8 mouse cellular contexts compared by ENCODE assay signal in the genomic region with DNA sequence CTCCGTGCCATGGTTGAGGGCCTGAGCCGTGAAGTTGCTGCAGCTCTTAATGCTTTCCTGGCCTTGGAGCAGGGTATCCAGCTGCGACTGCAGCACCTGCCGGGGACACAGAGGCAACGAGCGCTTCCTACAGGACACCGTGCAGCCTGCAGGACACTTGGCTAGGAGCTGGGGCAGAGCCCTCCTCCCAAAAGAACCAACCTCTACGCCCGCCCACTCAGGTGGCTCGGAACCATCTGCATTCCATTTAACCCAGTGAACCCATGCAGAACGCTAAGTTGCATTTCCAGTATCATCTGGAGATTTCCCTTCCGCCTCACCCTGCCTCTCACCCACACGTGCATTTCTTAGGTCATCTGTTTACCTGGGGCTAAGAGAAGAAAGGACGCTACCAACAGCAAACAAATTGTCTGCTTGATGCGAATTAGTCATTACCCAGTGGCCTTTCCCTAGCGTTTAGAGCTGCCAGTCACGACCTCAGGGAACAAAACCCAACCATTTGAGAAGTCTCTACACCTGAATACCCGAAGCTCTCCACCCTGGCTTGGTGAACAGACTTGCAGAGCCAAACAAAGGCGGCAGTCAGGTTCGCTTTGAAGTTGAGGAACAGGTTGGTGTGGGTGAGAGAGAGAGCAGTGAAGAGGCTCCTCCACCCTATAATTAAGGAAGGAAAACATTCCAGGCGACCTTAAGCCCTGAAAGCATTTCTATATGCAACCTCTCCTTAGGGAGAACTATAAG. TPM values are rescaled to one million over a fixed set of nuclear protein-coding genes. Genes with fewer than 3 reads are reported as not detected.
A peak's percentile ranks its signal among the peaks of the same experiment; 100 is the strongest.
DNase-seq lines count a peak whose midpoint lies in the region; ATAC-seq and TF ChIP-seq lines count a peak whose summit lies in the region.

No protein-coding gene starts in this region.

- peak overlapping the region; percentile 57 for H3K27ac ChIP-seq in ES-E14 (ENCODE audit: insufficient read depth, low read depth, low read length, poor library complexity, severe bottlenecking)
- H3K27ac ChIP-seq in liver, embryonic 12.5 days, result no peak overlapping the region

- in situ Hi-C loops in ES-E14 (cut with MboI; ENCODE audit: low sequenced_read_pairs in 2 of 2, unreplicated experiment in 2 of 2), result no loop called here

- peak; percentile 32 to 42 for DNase-seq in cerebellum, postnatal 25 days
- DNase-seq in cerebellum, postnatal 36 days, result no peak
- peak; percentile 70 for DNase-seq in ES-E14 (ENCODE audit: low read depth, low spot score)
- peak; percentile 11 to 13 for DNase-seq in heart, postnatal 14 days
- peak; percentile 14 for DNase-seq in yolk sac, embryonic 10.5 days (ENCODE audit: low spot score)
- DNase-seq in gastrocnemius, postnatal 14 days, result no peak
- DNase-seq in layer of hippocampus, adult 8-10 months (ENCODE audit: low spot score in 2 of 2), result no peak

- no peak for ATAC-seq in liver, embryonic 12.5 days

- peak overlapping the region; percentile 61 for H3K4me2 ChIP-seq in liver, embryonic 12.5 days

- H3K9me3 ChIP-seq in ES-E14 (ENCODE audit: control insufficient read depth, insufficient read depth, low read depth, low read length), result no peaks in the 10 kb centered on the region
- no peaks in the 10 kb centered on the region for H3K9me3 ChIP-seq in liver, embryonic 12.5 days (replicated peaks)

- H3K27me3 ChIP-seq in liver, embryonic 12.5 days (replicated peaks), result peaks cover 52% of the 10 kb centered on the region

- intact Hi-C loops in heart, postnatal 14 days (cut with DNase I), result loop anchor here (5.0 kb wide), 2 partner anchors 36 to 71 kb away; no protein-coding TSS in a partner anchor
- intact Hi-C loops in gastrocnemius, postnatal 14 days (cut with DNase I; ENCODE audit: low total_unique reads), result no loop called here

- 26% methylated on average over 21 of the region's 21 CpGs for WGBS in liver, embryonic 12.5 days (ENCODE audit: insufficient replicate concordance)

- peaks cover 2% of the 10 kb centered on the region; the same call in 1 of the 2 replicates for H3K36me3 ChIP-seq in ES-E14 (ENCODE audit: control insufficient read depth, insufficient read depth, low read length, poor library complexity, severe bottlenecking)
- H3K36me3 ChIP-seq in liver, embryonic 12.5 days, result no peaks in the 10 kb centered on the region

- H3K4me1 ChIP-seq in ES-E14 (ENCODE audit: control insufficient read depth in 2 of 2, insufficient read depth in 2 of 2, low read length in 2 of 2, poor library complexity in 1 of 2), result peaks cover 14 to 20% of the 10 kb centered on the region in 2 experiments
- H3K4me1 ChIP-seq in liver, embryonic 12.5 days, result peaks cover 15% of the 10 kb centered on the region

- H3K4me3 ChIP-seq in ES-E14 (ENCODE audit: insufficient read depth in 1 of 2, low read depth in 1 of 2, low read length in 2 of 2, poor library complexity in 1 of 2, severe bottlenecking in 1 of 2), result peak overlapping the region; percentile 54 to 66
- H3K4me3 ChIP-seq in liver, embryonic 12.5 days, result peak overlapping the region; percentile 39

- peak overlapping the region; percentile 43 for H3K9ac ChIP-seq in ES-E14 (ENCODE audit: insufficient read depth, low read depth, low read length, poor library complexity, severe bottlenecking)
- no peak overlapping the region for H3K9ac ChIP-seq in liver, embryonic 12.5 days

TF ChIP-seq in ES-E14, 5 proteins besides CTCF, POLR2A, EP300 and RAD21:
- TF ChIP-seq MAFK (IDR thresholded peaks at IDR 0.05; ENCODE audit: insufficient read depth, low read depth, low read length) (no peak), ZC3H11A (IDR thresholded peaks at IDR 0.05; ENCODE audit: borderline replicate concordance, low read depth, low read length) (no peak), CHD2 (IDR thresholded peaks at IDR 0.05; ENCODE audit: low read depth, low read length) (no peak), HCFC1 (IDR thresholded peaks at IDR 0.05; ENCODE audit: borderline replicate concordance, insufficient read depth, low read length) (no peak), ZNF384 (IDR thresholded peaks at IDR 0.05; ENCODE audit: low read depth, low read length) (no peak)

RNA-seq across cellular contexts. Expression of gene Gm6525, which starts 17.4 kb away (rescaled TPM):
- 0.27 and 0.48 TPM in 2 replicates for total RNA-seq in ES-E14 (2012; rRNA removed)
- total RNA-seq in heart, postnatal 14 days (2021), result not detected
- 0.30 TPM in 1 of 2 replicates, not detected in the other for polyA plus RNA-seq in liver, embryonic 12.5 days (2016; fragmentation: Nextera tagmentation; extraction: Ambion mirVana)
- total RNA-seq in gastrocnemius, postnatal 14 days (2021), result not detected
- not detected for total RNA-seq in layer of hippocampus, adult 8-10 months (2022)

RNA-seq across cellular contexts. Expression of gene Mnd1, which starts 35.7 kb away (rescaled TPM):
- total RNA-seq in ES-E14 (2012; rRNA removed), result 28.1 and 31.9 TPM in 2 replicates
- total RNA-seq in heart, postnatal 14 days (2021), result 1 to 10 TPM; 4.0 to 6.5 TPM
- 12.3 and 12.8 TPM in 2 replicates for polyA plus RNA-seq in liver, embryonic 12.5 days (2016; fragmentation: Nextera tagmentation; extraction: Ambion mirVana)
- total RNA-seq in gastrocnemius, postnatal 14 days (2021), result 1 to 10 TPM; 3.8 to 5.7 TPM
- 1 to 10 TPM; 1.4 to 2.2 (median 1.9) TPM for total RNA-seq in layer of hippocampus, adult 8-10 months (2022)

Comparison
In these comparisons a context has a peak if more than half of its experiments do, and no peak if none do; other contexts are left out.
1. DNase-seq: peak in cerebellum, postnatal 25 days (2 of 2), ES-E14 (single experiment), heart, postnatal 14 days (2 of 2) and yolk sac, embryonic 10.5 days (single experiment); none in cerebellum, postnatal 36 days (0 of 2), gastrocnemius, postnatal 14 days (single experiment) and layer of hippocampus, adult 8-10 months (0 of 2).